Mouse (Mus musculus) yolk sac, embryonic 10.5 days (tissue): Measurements from ENCODE around the gene Fam32a.
A peak's percentile ranks its signal among the peaks of the same experiment; 100 is the strongest.

Source experiments
- DNase-seq: peaks from one replicate; pipeline ENCODE4 v3.0.0-alpha.2; 2017; ENCODE audit warnings: low spot score

Fam32a gene

GRCm38 (mm10) chr8:72219541-72220363 is at the start of gene Fam32a:
Gene Fam32a, plus strand, starts transcription at chr8:72219730.
- DNase-seq: peak; percentile 94

- DNase-seq: peak; percentile 22
Observed at GRCm38 (mm10) chr8:72177346-72177925, 42.1 kb upstream of the Fam32a start.

GRCm38 (mm10) chr8:72183554-72184202 is 35.9 kb upstream of the Fam32a start:
- DNase-seq: no peak

- no peak for DNase-seq
Observed at GRCm38 (mm10) chr8:72187793-72188331, 31.7 kb upstream of the Fam32a start.

- peak; percentile 7 for DNase-seq
Observed at GRCm38 (mm10) chr8:72189417-72190214, 29.9 kb upstream of the Fam32a start, which contains the start of gene Hsh2d. Gene Hsh2d, plus strand, starts transcription at chr8:72189638.

- no peak for DNase-seq
Observed at GRCm38 (mm10) chr8:72190215-72190539, 29.4 kb upstream of the Fam32a start.

- DNase-seq: no peak
Observed at GRCm38 (mm10) chr8:72192065-72192464, 27.5 kb upstream of the Fam32a start.

- no peak for DNase-seq
Observed at GRCm38 (mm10) chr8:72197997-72198396, 21.5 kb upstream of the Fam32a start.

- no peak for DNase-seq
Observed at GRCm38 (mm10) chr8:72208582-72208981, 10.9 kb upstream of the Fam32a start.

GRCm38 (mm10) chr8:72210222-72210621 is 9.3 kb upstream of the Fam32a start:
- no peak for DNase-seq

- DNase-seq: no peak
Observed at GRCm38 (mm10) chr8:72210710-72211109, 8.8 kb upstream of the Fam32a start.

- no peak for DNase-seq
Observed at GRCm38 (mm10) chr8:72211846-72212245, 7.7 kb upstream of the Fam32a start.

- DNase-seq: no peak
Observed at GRCm38 (mm10) chr8:72212751-72213150, 6.8 kb upstream of the Fam32a start, which contains the start of gene Cib3. Gene Cib3, minus strand, starts transcription at chr8:72212837.

GRCm38 (mm10) chr8:72213536-72213935 is 6.0 kb upstream of the Fam32a start, which contains the start of gene Gm11034:
Gene Gm11034, minus strand, starts transcription at chr8:72213636.
- no peak for DNase-seq

- DNase-seq: no peak
Observed at GRCm38 (mm10) chr8:72215060-72215459, 4.5 kb upstream of the Fam32a start.

- no peak for DNase-seq
Observed at GRCm38 (mm10) chr8:72215871-72216270, 3.7 kb upstream of the Fam32a start.

- no peak for DNase-seq
Observed at GRCm38 (mm10) chr8:72218781-72219540, 569 bp upstream of the Fam32a start.

GRCm38 (mm10) chr8:72220758-72221157 is 1.2 kb downstream of the Fam32a start:
- DNase-seq: no peak

- no peak for DNase-seq
Observed at GRCm38 (mm10) chr8:72222656-72223055, 3.1 kb downstream of the Fam32a start.

- peak; percentile 99 for DNase-seq
Observed at GRCm38 (mm10) chr8:72239499-72240402, 20.2 kb downstream of the Fam32a start, which contains the start of gene Ap1m1. Gene Ap1m1, plus strand, starts transcription at chr8:72240018.
